Mouse (Mus musculus): ENCODE measurements around the gene Il19. TPM values are rescaled to one million over a fixed set of nuclear protein-coding genes. Genes with fewer than 3 reads are reported as not detected.

The Il19 gene
- polyA plus RNA-seq, 1 experiment from 2014 or later, result not detected

GRCm38 (mm10) chr1:130926484-130926883 is 13.4 kb downstream of the Il19 start:
- no peaks in the 10 kb centered on the region for H3K4me1 ChIP-seq
- no peak overlapping the region for H3K4me2 ChIP-seq
- H3K4me3 ChIP-seq, result no peak overlapping the region
- no peaks in the 10 kb centered on the region for H3K36me3 ChIP-seq
- no peak for ATAC-seq (ENCODE audit: insufficient number of reproducible peaks, insufficient read depth, low FRiP score, low TSS enrichment, low read depth)
- no peaks in the 10 kb centered on the region for H3K9me3 ChIP-seq
- no peak overlapping the region for H3K27ac ChIP-seq
- no peak overlapping the region for H3K9ac ChIP-seq
- H3K27me3 ChIP-seq, result no peaks in the 10 kb centered on the region

GRCm38 (mm10) chr1:130918323-130918980 is 21.5 kb downstream of the Il19 start:
- Histone ChIP-seq H3K36me3 (no peaks in the 10 kb centered on the region), H3K4me2 (no peak overlapping the region), H3K4me3 (no peak overlapping the region), H3K9me3 (no peaks in the 10 kb centered on the region), H3K4me1 (no peaks in the 10 kb centered on the region), H3K9ac (no peak overlapping the region), H3K27me3 (no peaks in the 10 kb centered on the region), H3K27ac (no peak overlapping the region)
- ATAC-seq (ENCODE audit: insufficient number of reproducible peaks, insufficient read depth, low FRiP score, low TSS enrichment, low read depth), result no peak
- WGBS, result 18% methylated on average over 1 of the region's 1 CpGs

- no peak within 1 kb of the TSS for H3K9ac ChIP-seq
- H3K27me3 ChIP-seq, result no peaks in the 10 kb centered on the region
- no peak within 1 kb of the TSS for H3K27ac ChIP-seq
- no peak within 1 kb of the TSS for H3K4me3 ChIP-seq
- H3K9me3 ChIP-seq, result no peaks in the 10 kb centered on the region
- no peaks in the 10 kb centered on the region for H3K4me1 ChIP-seq
- no peaks in the 10 kb centered on the region for H3K36me3 ChIP-seq
- ATAC-seq (ENCODE audit: insufficient number of reproducible peaks, insufficient read depth, low FRiP score, low TSS enrichment, low read depth), result no peak
- WGBS, result 82% methylated on average over 12 of the region's 12 CpGs
- H3K4me2 ChIP-seq, result no peak within 1 kb of the TSS
Observed at GRCm38 (mm10) chr1:130911401-130912010, 28.4 kb downstream of the Il19 start, which contains the start of gene Il20. Gene Il20, minus strand, starts transcription at chr1:130911451.

DNA sequence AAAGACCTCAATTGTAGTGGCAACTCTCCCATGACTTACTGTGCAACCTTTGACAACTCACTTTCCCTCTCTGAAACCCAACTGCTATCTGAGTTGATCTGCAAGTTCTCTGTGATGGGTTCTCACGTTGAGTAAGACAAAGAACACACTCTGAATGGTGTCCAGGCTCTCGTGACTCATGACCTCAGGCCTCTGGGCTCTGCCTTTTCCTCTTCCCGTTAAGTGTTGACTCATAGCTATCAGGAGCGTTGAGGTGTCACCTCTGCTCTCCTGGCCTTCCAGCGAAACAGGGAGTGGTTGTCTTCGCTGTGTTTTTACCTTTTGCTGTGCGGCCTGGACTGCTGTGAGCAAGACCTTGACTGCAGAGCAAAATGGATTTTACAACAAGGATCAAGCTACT is 37.4 kb downstream of the Il19 start:
- Histone ChIP-seq H3K4me3 (no peak overlapping the region), H3K9ac (no peak overlapping the region), H3K36me3 (no peaks in the 10 kb centered on the region), H3K4me2 (no peak overlapping the region), H3K9me3 (no peaks in the 10 kb centered on the region), H3K27ac (no peak overlapping the region), H3K27me3 (no peaks in the 10 kb centered on the region), H3K4me1 (no peaks in the 10 kb centered on the region)
- no peak for ATAC-seq (ENCODE audit: insufficient number of reproducible peaks, insufficient read depth, low FRiP score, low TSS enrichment, low read depth)
- 80% methylated on average over 7 of the region's 7 CpGs for WGBS

DNA sequence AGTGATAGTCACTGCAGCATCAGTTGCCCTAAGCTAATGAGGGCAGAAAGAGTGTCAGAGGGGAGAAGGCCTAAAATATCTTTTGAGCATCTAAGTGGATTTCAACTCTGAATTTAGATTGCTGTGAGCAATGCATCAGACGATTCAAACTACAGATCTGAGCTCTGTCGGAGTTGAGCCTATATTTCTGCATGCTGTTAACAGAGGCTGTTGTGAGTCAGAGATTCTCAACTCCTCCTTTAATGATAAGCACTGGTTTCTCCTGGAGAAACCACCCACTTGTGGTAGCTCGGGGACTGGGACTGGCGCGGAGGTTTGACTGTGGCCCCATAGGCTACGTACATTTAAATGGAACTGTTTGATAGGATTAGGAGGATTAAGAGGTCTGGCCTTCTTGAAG is 45.4 kb downstream of the Il19 start:
- Histone ChIP-seq H3K36me3 (no peaks in the 10 kb centered on the region), H3K4me3 (no peak overlapping the region), H3K9me3 (no peaks in the 10 kb centered on the region), H3K4me2 (no peak overlapping the region), H3K27me3 (no peaks in the 10 kb centered on the region), H3K9ac (no peak overlapping the region), H3K27ac (no peak overlapping the region), H3K4me1 (peaks cover 7% of the 10 kb centered on the region; the same call in 1 of the 2 replicates)
- WGBS, result 55% methylated on average over 6 of the region's 6 CpGs
- ATAC-seq (ENCODE audit: insufficient number of reproducible peaks, insufficient read depth, low FRiP score, low TSS enrichment, low read depth), result no peak

DNA sequence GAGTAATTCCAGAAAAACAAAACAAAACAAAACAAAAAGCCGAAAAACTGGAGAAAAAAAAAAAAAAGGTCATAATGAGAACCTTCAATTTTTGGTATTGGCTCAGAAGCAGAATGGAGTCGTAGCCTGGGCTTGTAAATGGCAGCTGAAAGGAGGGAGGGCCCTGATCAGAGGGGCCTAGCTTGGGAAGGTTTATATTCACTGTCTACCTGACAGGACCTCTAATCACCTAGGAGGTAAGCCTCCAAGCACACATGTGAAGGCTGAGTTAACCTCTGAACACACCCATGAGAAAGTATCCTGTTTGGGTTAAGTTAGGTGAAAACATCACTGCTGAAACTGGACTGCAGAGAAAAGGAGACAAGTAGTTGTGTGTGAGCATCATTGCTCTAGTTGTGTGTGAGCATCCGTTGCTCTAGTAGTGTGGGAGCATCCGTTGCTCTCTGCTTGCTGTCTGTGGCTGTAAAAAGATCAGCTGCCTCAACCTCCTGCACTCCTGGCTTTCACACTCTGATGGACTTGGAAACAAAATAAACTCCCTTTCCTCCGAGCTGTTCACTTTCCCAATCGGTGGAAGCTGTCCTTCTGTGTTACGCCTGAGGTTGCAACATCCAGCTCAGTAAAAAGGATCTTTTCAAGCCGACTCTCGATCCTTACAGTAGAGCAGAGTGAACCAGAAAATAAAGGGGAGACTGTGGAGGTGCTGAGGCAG is 46.4 kb downstream of the Il19 start:
- no peak overlapping the region for H3K27ac ChIP-seq
- H3K9me3 ChIP-seq, result no peaks in the 10 kb centered on the region
- H3K9ac ChIP-seq, result no peak overlapping the region
- no peak overlapping the region for H3K4me3 ChIP-seq
- no peaks in the 10 kb centered on the region for H3K36me3 ChIP-seq
- H3K27me3 ChIP-seq, result no peaks in the 10 kb centered on the region
- 68% methylated on average over 9 of the region's 9 CpGs for whole genome bisulfite sequencing
- peaks cover 7% of the 10 kb centered on the region; the same call in 1 of the 2 replicates for H3K4me1 ChIP-seq
- H3K4me2 ChIP-seq, result no peak overlapping the region
- no peak for ATAC-seq (ENCODE audit: insufficient number of reproducible peaks, insufficient read depth, low FRiP score, low TSS enrichment, low read depth)

DNA sequence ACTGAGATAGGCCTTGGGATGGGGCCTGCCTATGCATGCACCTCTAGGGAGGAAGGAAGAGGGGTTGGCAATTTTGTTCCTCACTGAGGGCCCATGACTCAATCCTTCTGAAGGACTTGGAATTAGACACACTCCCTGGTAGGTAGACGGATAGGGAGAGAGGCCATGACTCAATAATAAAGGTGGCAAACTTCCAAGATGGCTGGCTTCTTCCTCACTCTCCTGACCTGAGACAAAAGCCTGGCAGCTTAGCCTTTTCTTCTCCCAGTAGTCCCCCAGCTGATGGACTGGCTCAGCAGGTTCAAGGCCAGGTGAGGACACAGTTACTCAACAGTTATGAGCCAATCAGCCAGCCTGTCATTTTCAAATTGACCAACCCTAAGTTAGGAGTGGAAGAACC is 47.5 kb downstream of the Il19 start:
- ATAC-seq (ENCODE audit: insufficient number of reproducible peaks, insufficient read depth, low FRiP score, low TSS enrichment, low read depth), result no peak
- H3K27ac ChIP-seq, result no peak overlapping the region
- 69% methylated on average over 1 of the region's 1 CpGs for WGBS
- H3K9me3 ChIP-seq, result no peaks in the 10 kb centered on the region
- H3K4me1 ChIP-seq, result peaks cover 7% of the 10 kb centered on the region; the same call in 1 of the 2 replicates
- H3K27me3 ChIP-seq, result no peaks in the 10 kb centered on the region
- no peaks in the 10 kb centered on the region for H3K36me3 ChIP-seq
- no peak overlapping the region for H3K4me2 ChIP-seq
- H3K9ac ChIP-seq, result no peak overlapping the region
- no peak overlapping the region for H3K4me3 ChIP-seq

- H3K9ac ChIP-seq, result no peak within 1 kb of the TSS
- H3K4me2 ChIP-seq, result no peak within 1 kb of the TSS
- H3K4me3 ChIP-seq, result no peak within 1 kb of the TSS
- no peaks in the 10 kb centered on the region for H3K9me3 ChIP-seq
- H3K36me3 ChIP-seq, result no peaks in the 10 kb centered on the region
- no peaks in the 10 kb centered on the region for H3K27me3 ChIP-seq
- H3K4me1 ChIP-seq, result no peaks in the 10 kb centered on the region
- no peak within 1 kb of the TSS for H3K27ac ChIP-seq
- no peak for ATAC-seq (ENCODE audit: insufficient number of reproducible peaks, insufficient read depth, low FRiP score, low TSS enrichment, low read depth)
Observed at GRCm38 (mm10) chr1:130887354-130887753, 52.6 kb downstream of the Il19 start, which contains the start of gene Il24. Gene Il24, minus strand, starts transcription at chr1:130887454.

GRCm38 (mm10) chr1:130883146-130883545 is 56.8 kb downstream of the Il19 start:
- H3K4me1 ChIP-seq, result peaks cover 3% of the 10 kb centered on the region; the same call in 1 of the 2 replicates
- 79% methylated on average over 4 of the region's 4 CpGs for WGBS

More at GRCm38 (mm10) chr1:130883146-130883545, 56.8 kb downstream of the Il19 start:
- Histone ChIP-seq H3K27ac (no peak overlapping the region), H3K4me3 (no peak overlapping the region), H3K9me3 (no peaks in the 10 kb centered on the region), H3K36me3 (no peaks in the 10 kb centered on the region), H3K4me2 (no peak overlapping the region), H3K9ac (no peak overlapping the region), H3K27me3 (peaks cover 19% of the 10 kb centered on the region)
- no peak for ATAC-seq (ENCODE audit: insufficient number of reproducible peaks, insufficient read depth, low FRiP score, low TSS enrichment, low read depth)

Other genes starting within 250 kb of the Il19 start
- not detected in 2 replicates for gene Gm29427, start 224.3 kb downstream of the Il19 start, polyA plus RNA-seq (2015; fragmentation: Nextera tagmentation; extraction: Ambion mirVana)
- 14.0 and 15.3 TPM in 2 replicates for gene Yod1, start 222.8 kb downstream of the Il19 start, polyA plus RNA-seq (2015; fragmentation: Nextera tagmentation; extraction: Ambion mirVana)
- 11.3 and 12.2 TPM in 2 replicates for gene Pfkfb2, start 210.9 kb downstream of the Il19 start, polyA plus RNA-seq (2015; fragmentation: Nextera tagmentation; extraction: Ambion mirVana)
- 1.5 TPM in 2 replicates for gene AA986860, start 208.1 kb downstream of the Il19 start, polyA plus RNA-seq (2015; fragmentation: Nextera tagmentation; extraction: Ambion mirVana)
- not detected in 2 replicates for gene Fcamr, start 139.2 kb downstream of the Il19 start, polyA plus RNA-seq (2015; fragmentation: Nextera tagmentation; extraction: Ambion mirVana)
- gene Pigr, start 113.4 kb downstream of the Il19 start, polyA plus RNA-seq (2015; fragmentation: Nextera tagmentation; extraction: Ambion mirVana), result 0.41 TPM in 1 of 2 replicates, not detected in the other
- not detected in 2 replicates for gene Fcmr, start 74.4 kb downstream of the Il19 start, polyA plus RNA-seq (2015; fragmentation: Nextera tagmentation; extraction: Ambion mirVana)
- gene Il24, start 52.7 kb downstream of the Il19 start, polyA plus RNA-seq (2015; fragmentation: Nextera tagmentation; extraction: Ambion mirVana), result 0.18 TPM in 1 of 2 replicates, not detected in the other
- not detected in 2 replicates for gene Il20, start 28.7 kb downstream of the Il19 start, polyA plus RNA-seq (2015; fragmentation: Nextera tagmentation; extraction: Ambion mirVana)
- not detected in 2 replicates for gene Il10, start 79.7 kb upstream of the Il19 start, polyA plus RNA-seq (2015; fragmentation: Nextera tagmentation; extraction: Ambion mirVana)
- 39.8 and 40.4 TPM in 2 replicates for gene Mapkapk2, start 157.7 kb upstream of the Il19 start, polyA plus RNA-seq (2015; fragmentation: Nextera tagmentation; extraction: Ambion mirVana)
- 3.3 and 3.9 TPM in 2 replicates for gene Dyrk3, start 198.2 kb upstream of the Il19 start, polyA plus RNA-seq (2015; fragmentation: Nextera tagmentation; extraction: Ambion mirVana)
- gene Eif2d, start 213.1 kb upstream of the Il19 start, polyA plus RNA-seq (2015; fragmentation: Nextera tagmentation; extraction: Ambion mirVana), result 61.3 and 68.7 TPM in 2 replicates